Mouse (Mus musculus) MEL-GATA-1-ER (cell line): ENCODE results near the gene Actl6b.
"Not testable (repeated sequence)": the region's sequence is repeated elsewhere in the genome, so short reads cannot be mapped to it uniquely, and the experiment has no call there.

Source experiments
- DNase-seq: peaks from one replicate; pipeline ENCODE4 v3.0.0-alpha.2; 2012; ENCODE audit warnings: low read depth; ENCODE audit errors: extremely low read depth

Gene Actl6b

GRCm38 (mm10) chr5:137600281-137600618 lies 46.9 kb downstream of the Actl6b start:
- DNase-seq: no peak

GRCm38 (mm10) chr5:137600619-137601364 lies 47.5 kb downstream of the Actl6b start, which contains the start of gene Mospd3:
Gene Mospd3 (minus strand): TSS chr5:137601058.
- DNase-seq: peak; percentile 100

- DNase-seq: no peak
Measured at GRCm38 (mm10) chr5:137601365-137601729, 48.0 kb downstream of the Actl6b start.

GRCm38 (mm10) chr5:137607860-137608653 lies 54.7 kb downstream of the Actl6b start:
- DNase-seq: no peak

GRCm38 (mm10) chr5:137608654-137609190 lies 55.4 kb downstream of the Actl6b start:
- DNase-seq: no peak

- DNase-seq: no peak
Measured at GRCm38 (mm10) chr5:137609292-137609691, 56.0 kb downstream of the Actl6b start.

GRCm38 (mm10) chr5:137610056-137610455 lies 56.7 kb downstream of the Actl6b start:
- DNase-seq: no peak

- no peak for DNase-seq
Measured at GRCm38 (mm10) chr5:137610548-137611244, 57.4 kb downstream of the Actl6b start.

GRCm38 (mm10) chr5:137611245-137611602 lies 57.9 kb downstream of the Actl6b start:
- DNase-seq: no peak

GRCm38 (mm10) chr5:137613076-137613475 lies 59.8 kb downstream of the Actl6b start:
- DNase-seq: no peak

GRCm38 (mm10) chr5:137613550-137613949 lies 60.2 kb downstream of the Actl6b start, which contains the start of gene Pcolce:
Gene Pcolce (minus strand): TSS chr5:137613784.
- DNase-seq: no peak

- not testable (repeated sequence) for DNase-seq
Measured at GRCm38 (mm10) chr5:137614921-137615320, 61.6 kb downstream of the Actl6b start.

GRCm38 (mm10) chr5:137615347-137615746 lies 62.0 kb downstream of the Actl6b start:
- no peak for DNase-seq
